Mouse (Mus musculus): ENCODE results near the gene Upk1b. TPM values are rescaled to one million over a fixed set of nuclear protein-coding genes. Genes with fewer than 3 reads are reported as not detected.
A peak's percentile ranks its signal among the peaks of the same experiment; 100 is the strongest.

The Upk1b gene
- polyA plus RNA-seq, 1 experiment: 1.4 TPM

GRCm38 (mm10) chr16:38763508-38763907, 36.6 kb downstream of the Upk1b start:
- peaks cover 9% of the 10 kb centered on the region; the same call in 1 of the 2 replicates for H3K4me1 ChIP-seq (ENCODE audit: control insufficient read depth, insufficient read depth, insufficient read length)
- no peak for DNase-seq (ENCODE audit: low read depth in 1 of 2, low spot score in 2 of 2)
- WGBS: 38% methylated on average over 4 of the region's 4 CpGs
- no peaks in the 10 kb centered on the region for H3K36me3 ChIP-seq (ENCODE audit: control insufficient read depth, insufficient read depth, low read length)
- no peak overlapping the region for H3K4me3 ChIP-seq (ENCODE audit: extremely low read depth, insufficient read depth, insufficient read length)
- TF ChIP-seq CTCF (IDR thresholded peaks at IDR 0.05; ENCODE audit: extremely low read depth, insufficient read depth, insufficient read length, insufficient replicate concordance): no peak
- TF ChIP-seq POLR2A (IDR thresholded peaks at IDR 0.05; ENCODE audit: low read depth, low read length): no peak
- no peaks in the 10 kb centered on the region for H3K27me3 ChIP-seq (ENCODE audit: control insufficient read depth, insufficient read depth, low read length)
- H3K27ac ChIP-seq (ENCODE audit: insufficient read depth, low read length): peak overlapping the region; percentile 31; the same call in 1 of the 2 replicates

GRCm38 (mm10) chr16:38762401-38762800, 37.7 kb downstream of the Upk1b start:
- Histone ChIP-seq H3K27me3 (ENCODE audit: control insufficient read depth, insufficient read depth, low read length) (no peaks in the 10 kb centered on the region), H3K27ac (ENCODE audit: insufficient read depth, low read length) (no peak overlapping the region), H3K4me1 (ENCODE audit: control insufficient read depth, insufficient read depth, insufficient read length) (peaks cover 9% of the 10 kb centered on the region; the same call in 1 of the 2 replicates), H3K4me3 (ENCODE audit: extremely low read depth, insufficient read depth, insufficient read length) (no peak overlapping the region), H3K36me3 (ENCODE audit: control insufficient read depth, insufficient read depth, low read length) (no peaks in the 10 kb centered on the region)
- TF ChIP-seq POLR2A (IDR thresholded peaks at IDR 0.05; ENCODE audit: low read depth, low read length) (no peak), CTCF (IDR thresholded peaks at IDR 0.05; ENCODE audit: extremely low read depth, insufficient read depth, insufficient read length, insufficient replicate concordance) (no peak)
- DNase-seq (ENCODE audit: low read depth in 1 of 2, low spot score in 2 of 2): no peak
- WGBS: 80% methylated on average over 8 of the region's 8 CpGs

GRCm38 (mm10) chr16:38761972-38762371, 38.2 kb downstream of the Upk1b start:
- Histone ChIP-seq H3K4me1 (ENCODE audit: control insufficient read depth, insufficient read depth, insufficient read length) (peaks cover 9% of the 10 kb centered on the region; the same call in 1 of the 2 replicates), H3K36me3 (ENCODE audit: control insufficient read depth, insufficient read depth, low read length) (no peaks in the 10 kb centered on the region), H3K4me3 (ENCODE audit: extremely low read depth, insufficient read depth, insufficient read length) (no peak overlapping the region), H3K27ac (ENCODE audit: insufficient read depth, low read length) (no peak overlapping the region), H3K27me3 (ENCODE audit: control insufficient read depth, insufficient read depth, low read length) (no peaks in the 10 kb centered on the region)
- no peak for DNase-seq (ENCODE audit: low read depth in 1 of 2, low spot score in 2 of 2)
- 88% methylated on average over 5 of the region's 5 CpGs for WGBS
- TF ChIP-seq POLR2A (IDR thresholded peaks at IDR 0.05; ENCODE audit: low read depth, low read length) (no peak), CTCF (IDR thresholded peaks at IDR 0.05; ENCODE audit: extremely low read depth, insufficient read depth, insufficient read length, insufficient replicate concordance) (no peak)

GRCm38 (mm10) chr16:38760834-38761375, 39.2 kb downstream of the Upk1b start:
- no peak for DNase-seq (ENCODE audit: low read depth in 1 of 2, low spot score in 2 of 2)
- Histone ChIP-seq H3K4me1 (ENCODE audit: control insufficient read depth, insufficient read depth, insufficient read length) (peaks cover 9% of the 10 kb centered on the region; the same call in 1 of the 2 replicates), H3K4me3 (ENCODE audit: extremely low read depth, insufficient read depth, insufficient read length) (no peak overlapping the region), H3K36me3 (ENCODE audit: control insufficient read depth, insufficient read depth, low read length) (no peaks in the 10 kb centered on the region), H3K27ac (ENCODE audit: insufficient read depth, low read length) (no peak overlapping the region), H3K27me3 (ENCODE audit: control insufficient read depth, insufficient read depth, low read length) (no peaks in the 10 kb centered on the region)
- TF ChIP-seq POLR2A (IDR thresholded peaks at IDR 0.05; ENCODE audit: low read depth, low read length) (no peak), CTCF (IDR thresholded peaks at IDR 0.05; ENCODE audit: extremely low read depth, insufficient read depth, insufficient read length, insufficient replicate concordance) (no peak)
- 20% methylated on average over 6 of the region's 6 CpGs for WGBS

GRCm38 (mm10) chr16:38760239-38760638, 39.9 kb downstream of the Upk1b start:
- Histone ChIP-seq H3K36me3 (ENCODE audit: control insufficient read depth, insufficient read depth, low read length) (no peaks in the 10 kb centered on the region), H3K4me1 (ENCODE audit: control insufficient read depth, insufficient read depth, insufficient read length) (peaks cover 9% of the 10 kb centered on the region; the same call in 1 of the 2 replicates), H3K27me3 (ENCODE audit: control insufficient read depth, insufficient read depth, low read length) (no peaks in the 10 kb centered on the region), H3K4me3 (ENCODE audit: extremely low read depth, insufficient read depth, insufficient read length) (no peak overlapping the region), H3K27ac (ENCODE audit: insufficient read depth, low read length) (no peak overlapping the region)
- DNase-seq (ENCODE audit: low read depth in 1 of 2, low spot score in 2 of 2): no peak
- TF ChIP-seq POLR2A (IDR thresholded peaks at IDR 0.05; ENCODE audit: low read depth, low read length): no peak
- TF ChIP-seq CTCF (IDR thresholded peaks at IDR 0.05; ENCODE audit: extremely low read depth, insufficient read depth, insufficient read length, insufficient replicate concordance): no peak
- 85% methylated on average over 5 of the region's 5 CpGs for WGBS

- no peaks in the 10 kb centered on the region for H3K27me3 ChIP-seq (ENCODE audit: control insufficient read depth, insufficient read depth, low read length)
- peak overlapping the region; percentile 18; the same call in 1 of the 2 replicates for H3K27ac ChIP-seq (ENCODE audit: insufficient read depth, low read length)
- H3K36me3 ChIP-seq (ENCODE audit: control insufficient read depth, insufficient read depth, low read length): no peaks in the 10 kb centered on the region
- WGBS: 61% methylated on average over 12 of the region's 12 CpGs
- no peak for DNase-seq (ENCODE audit: low read depth in 1 of 2, low spot score in 2 of 2)
- no peak overlapping the region for H3K4me3 ChIP-seq (ENCODE audit: extremely low read depth, insufficient read depth, insufficient read length)
- TF ChIP-seq CTCF (IDR thresholded peaks at IDR 0.05; ENCODE audit: extremely low read depth, insufficient read depth, insufficient read length, insufficient replicate concordance): no peak
- no peak for TF ChIP-seq POLR2A (IDR thresholded peaks at IDR 0.05; ENCODE audit: low read depth, low read length)
- H3K4me1 ChIP-seq (ENCODE audit: control insufficient read depth, insufficient read depth, insufficient read length): peaks cover 8% of the 10 kb centered on the region; the same call in 1 of the 2 replicates
Observed at GRCm38 (mm10) chr16:38758104-38758861, 41.8 kb downstream of the Upk1b start.

GRCm38 (mm10) chr16:38757626-38758025, 42.5 kb downstream of the Upk1b start:
- no peak for DNase-seq (ENCODE audit: low read depth in 1 of 2, low spot score in 2 of 2)
- no peaks in the 10 kb centered on the region for H3K27me3 ChIP-seq (ENCODE audit: control insufficient read depth, insufficient read depth, low read length)
- TF ChIP-seq CTCF (IDR thresholded peaks at IDR 0.05; ENCODE audit: extremely low read depth, insufficient read depth, insufficient read length, insufficient replicate concordance): no peak
- TF ChIP-seq POLR2A (IDR thresholded peaks at IDR 0.05; ENCODE audit: low read depth, low read length): no peak
- no peak overlapping the region for H3K4me3 ChIP-seq (ENCODE audit: extremely low read depth, insufficient read depth, insufficient read length)
- H3K36me3 ChIP-seq (ENCODE audit: control insufficient read depth, insufficient read depth, low read length): no peaks in the 10 kb centered on the region
- H3K4me1 ChIP-seq (ENCODE audit: control insufficient read depth, insufficient read depth, insufficient read length): peaks cover 6% of the 10 kb centered on the region; the same call in 1 of the 2 replicates
- no peak overlapping the region for H3K27ac ChIP-seq (ENCODE audit: insufficient read depth, low read length)
- 95% methylated on average over 19 of the region's 19 CpGs for WGBS
